Mouse (Mus musculus) liver, postnatal 0 days (tissue): ENCODE data around the gene Rhbdl3. TPM values are rescaled to one million over a fixed set of nuclear protein-coding genes. Genes with fewer than 3 reads are reported as not detected.

ENCODE experiments used
- ATAC-seq: fragments of 200-750 bp; cut with Nextera tagmentation; 2 replicates; pipeline ENCODE4 v1.8.0; 2017; ENCODE audit warnings: mild to moderate bottlenecking, moderate library complexity
- DNase-seq: peaks from one replicate; pipeline ENCODE4 v3.0.0-alpha.2; 2016
- H3K27ac ChIP-seq: fragments of 300-500 bp; sonication (generic); 2 replicates; pipeline ENCODE4 v1.5.1; 2014; ENCODE audit warnings: antibody characterized with exemption, moderate library complexity, mild to moderate bottlenecking, low read depth
- H3K27me3 ChIP-seq: fragments of 300-500 bp; sonication (generic); 2 replicates; pipeline ENCODE4 v1.6.1; 2014; ENCODE audit warnings: low read length, control low read depth, mixed read lengths; ENCODE audit not compliant: insufficient read depth
- H3K36me3 ChIP-seq: fragments of 300-500 bp; sonication (generic); replicated peaks from 2 replicates; pipeline ENCODE4 v1.6.1; 2014; ENCODE audit warnings: mild to moderate bottlenecking, control low read depth, low read length, moderate library complexity, mixed read lengths; ENCODE audit not compliant: insufficient read depth
- H3K4me1 ChIP-seq: fragments of 300-500 bp; sonication (generic); 2 replicates; pipeline ENCODE4 v1.6.1; 2014; ENCODE audit warnings: antibody characterized with exemption, mild to moderate bottlenecking, control low read depth; ENCODE audit not compliant: insufficient read depth
- H3K4me2 ChIP-seq: fragments of 300-500 bp; sonication (generic); 2 replicates; pipeline ENCODE4 v1.6.1; 2014; ENCODE audit warnings: low read depth, mild to moderate bottlenecking, low read length, moderate library complexity, mixed read lengths
- H3K4me3 ChIP-seq: fragments of 300-500 bp; sonication (generic); 2 replicates; pipeline ENCODE4 v1.5.1; 2014; ENCODE audit warnings: low read depth, low read length
- H3K9ac ChIP-seq: fragments of 300-500 bp; sonication (generic); replicated peaks from 2 replicates; pipeline ENCODE4 v1.6.1; 2014; ENCODE audit warnings: mild to moderate bottlenecking, moderate library complexity
- H3K9me3 ChIP-seq: fragments of 300-500 bp; sonication (generic); 2 replicates; pipeline ENCODE4 v1.6.1; 2016; ENCODE audit warnings: mild to moderate bottlenecking, control low read depth, low read length, mixed read lengths
- CTCF ChIP-seq: sonication (generic); IDR thresholded peaks from 2 replicates; pipeline ENCODE4 v1.5.1; 2016; ENCODE audit warnings: antibody characterized with exemption, low read depth
- EP300 ChIP-seq: IDR thresholded peaks from 2 replicates; pipeline ENCODE4 v1.6.1; 2016; ENCODE audit warnings: antibody characterized with exemption, low read depth, mild to moderate bottlenecking
- WGBS: fragments of 180-500 bp; shearing (Covaris S2); extraction: QIAGEN DNeasy Blood & Tissue Kit; methylation state at CpG from one replicate; pipeline ENCODE4 v1.1.7; 2014; ENCODE audit not compliant: insufficient replicate concordance; 5-methylcytosine and 5-hydroxymethylcytosine counted together
- polyA plus RNA-seq: library from polyadenylated mRNA; unstranded; fragments of >200 nt; fragmentation: Nextera tagmentation; extraction: Ambion mirVana; gene quantifications from 2 replicates; pipeline ENCODE4 v1.2.1, GENCODE M21; 2015

The Rhbdl3 gene
- polyA plus RNA-seq, 1 experiment from 2014 or later, result 0.05 TPM

GRCm38 (mm10) chr11:80284641-80285040 lies 16.1 kb upstream of the Rhbdl3 start:
- no peaks in the 10 kb centered on the region for H3K9me3 ChIP-seq
- H3K4me1 ChIP-seq, result no peaks in the 10 kb centered on the region
- no peaks in the 10 kb centered on the region for H3K27me3 ChIP-seq
- no peaks in the 10 kb centered on the region for H3K36me3 ChIP-seq
- ATAC-seq, result no peak
- H3K4me2 ChIP-seq, result no peak overlapping the region
- DNase-seq, result no peak
- no peak overlapping the region for H3K9ac ChIP-seq
- WGBS, result 45% methylated on average over 6 of the region's 6 CpGs
- H3K27ac ChIP-seq, result no peak overlapping the region
- TF ChIP-seq EP300 (no peak), CTCF (no peak)
- no peak overlapping the region for H3K4me3 ChIP-seq

GRCm38 (mm10) chr11:80287150-80287549 lies 13.6 kb upstream of the Rhbdl3 start:
- no peak for TF ChIP-seq EP300
- TF ChIP-seq CTCF, result peak; percentile 90
- ATAC-seq (no peak), DNase-seq (peak; percentile 76)
- no peaks in the 10 kb centered on the region for H3K36me3 ChIP-seq
- no peaks in the 10 kb centered on the region; the same call in 1 of the 2 replicates for H3K4me1 ChIP-seq
- H3K4me2 ChIP-seq, result no peak overlapping the region
- H3K27me3 ChIP-seq, result no peaks in the 10 kb centered on the region
- H3K4me3 ChIP-seq, result no peak overlapping the region
- WGBS, result 20% methylated on average over 5 of the region's 5 CpGs
- no peak overlapping the region for H3K9ac ChIP-seq
- no peaks in the 10 kb centered on the region for H3K9me3 ChIP-seq
- no peak overlapping the region for H3K27ac ChIP-seq

GRCm38 (mm10) chr11:80289701-80290445 lies 10.8 kb upstream of the Rhbdl3 start:
- Histone ChIP-seq H3K4me3 (0 out of 2 replicates have a peak overlapping the region, but pooled peaks have one; percentile 4), H3K4me2 (peak overlapping the region; percentile 60), H3K27ac (no peak overlapping the region), H3K4me1 (no peaks in the 10 kb centered on the region; the same call in 1 of the 2 replicates), H3K27me3 (peaks cover 4% of the 10 kb centered on the region; the same call in 1 of the 2 replicates), H3K36me3 (no peaks in the 10 kb centered on the region), H3K9ac (no peak overlapping the region), H3K9me3 (no peaks in the 10 kb centered on the region)
- no peak for TF ChIP-seq EP300
- WGBS, result 2% methylated on average over 23 of the region's 23 CpGs
- ATAC-seq, result no peak
- peak; percentile 32 for DNase-seq

GRCm38 (mm10) chr11:80291004-80291403 lies 9.7 kb upstream of the Rhbdl3 start:
- Histone ChIP-seq H3K9me3 (no peaks in the 10 kb centered on the region), H3K4me2 (no peak overlapping the region), H3K9ac (no peak overlapping the region), H3K4me3 (no peak overlapping the region), H3K4me1 (no peaks in the 10 kb centered on the region; the same call in 1 of the 2 replicates), H3K27me3 (peaks cover 13% of the 10 kb centered on the region), H3K36me3 (no peaks in the 10 kb centered on the region), H3K27ac (no peak overlapping the region)
- ATAC-seq (no peak), DNase-seq (no peak)
- 74% methylated on average over 2 of the region's 2 CpGs for WGBS
- TF ChIP-seq CTCF, result 0 out of 2 replicates have a peak, but pooled peaks have one; percentile 8
- TF ChIP-seq EP300, result no peak

GRCm38 (mm10) chr11:80292463-80292862 lies 8.2 kb upstream of the Rhbdl3 start:
- ATAC-seq, result no peak
- H3K27me3 ChIP-seq, result peaks cover 21% of the 10 kb centered on the region

GRCm38 (mm10) chr11:80295066-80295465 lies 5.6 kb upstream of the Rhbdl3 start:
- Histone ChIP-seq H3K36me3 (no peaks in the 10 kb centered on the region), H3K27me3 (peaks cover 41% of the 10 kb centered on the region), H3K27ac (no peak overlapping the region), H3K4me2 (no peak overlapping the region), H3K4me1 (no peaks in the 10 kb centered on the region; the same call in 1 of the 2 replicates), H3K9me3 (no peaks in the 10 kb centered on the region), H3K4me3 (no peak overlapping the region), H3K9ac (no peak overlapping the region)
- ATAC-seq (no peak), DNase-seq (no peak)
- TF ChIP-seq EP300, result no peak
- no peak for TF ChIP-seq CTCF
- WGBS, result 38% methylated on average over 9 of the region's 9 CpGs

More at GRCm38 (mm10) chr11:80292463-80292862, 8.2 kb upstream of the Rhbdl3 start:
- WGBS, result 59% methylated on average over 7 of the region's 7 CpGs
- no peak overlapping the region for H3K4me3 ChIP-seq
- no peak overlapping the region for H3K9ac ChIP-seq
- DNase-seq, result no peak
- TF ChIP-seq CTCF (no peak), EP300 (no peak)
- no peak overlapping the region for H3K27ac ChIP-seq
- no peaks in the 10 kb centered on the region for H3K36me3 ChIP-seq
- H3K4me2 ChIP-seq, result no peak overlapping the region
- H3K9me3 ChIP-seq, result no peaks in the 10 kb centered on the region
- H3K4me1 ChIP-seq, result no peaks in the 10 kb centered on the region; the same call in 1 of the 2 replicates
